ENCODE assay signal across 8 mouse cellular contexts in genomic region chr11:120233441-120234135, GRCm38 (mm10). TPM values are rescaled to one million over a fixed set of nuclear protein-coding genes. Genes with fewer than 3 reads are reported as not detected.
A peak's percentile ranks its signal among the peaks of the same experiment; 100 is the strongest.
DNase-seq lines count a peak whose midpoint lies in the region; ATAC-seq and TF ChIP-seq lines count a peak whose summit lies in the region.

No protein-coding gene starts in this region.

- H3K4me3 ChIP-seq in bone marrow, adult 2 months (replicated peaks; ENCODE audit: control insufficient read depth, low read depth, low read length): peak overlapping the region; percentile 46
- H3K4me3 ChIP-seq in forebrain, embryonic 10.5 days: peak overlapping the region; percentile 96
- H3K4me3 ChIP-seq in intestine, embryonic 14.5 days (ENCODE audit: low read depth, low read length): peak overlapping the region; percentile 58
- peak overlapping the region; percentile 69 for H3K4me3 ChIP-seq in lung, embryonic 16.5 days (ENCODE audit: low read length)

- TF ChIP-seq CTCF in bone marrow, adult 2 months (IDR thresholded peaks at IDR 0.05; ENCODE audit: control insufficient read depth, insufficient read depth, low read length): no peak

- peak overlapping the region; percentile 97 for H3K9ac ChIP-seq in intestine, embryonic 14.5 days (ENCODE audit: low read length)
- peak overlapping the region; percentile 98 for H3K9ac ChIP-seq in lung, embryonic 16.5 days (ENCODE audit: low read length)

- H3K9me3 ChIP-seq in forebrain, embryonic 10.5 days: no peaks in the 10 kb centered on the region
- H3K9me3 ChIP-seq in intestine, embryonic 14.5 days (ENCODE audit: control insufficient read depth, low read length): no peaks in the 10 kb centered on the region
- H3K9me3 ChIP-seq in lung, embryonic 16.5 days (ENCODE audit: control insufficient read depth, low read length): no peaks in the 10 kb centered on the region

- H3K27me3 ChIP-seq in forebrain, embryonic 10.5 days (ENCODE audit: poor library complexity, severe bottlenecking): peaks cover 4% of the 10 kb centered on the region; the same call in 1 of the 2 replicates
- no peaks in the 10 kb centered on the region for H3K27me3 ChIP-seq in intestine, embryonic 14.5 days (replicated peaks; ENCODE audit: control insufficient read depth, insufficient read depth, low read length)
- H3K27me3 ChIP-seq in lung, embryonic 16.5 days (ENCODE audit: control insufficient read depth, insufficient read depth, low read depth, low read length): no peaks in the 10 kb centered on the region

- peak overlapping the region; percentile 99 for H3K4me2 ChIP-seq in intestine, embryonic 14.5 days (ENCODE audit: low read length)
- peak overlapping the region; percentile 97 for H3K4me2 ChIP-seq in lung, embryonic 16.5 days (ENCODE audit: low read depth, low read length)

- H3K36me3 ChIP-seq in forebrain, embryonic 10.5 days (replicated peaks): peaks cover 13% of the 10 kb centered on the region
- H3K36me3 ChIP-seq in intestine, embryonic 14.5 days (ENCODE audit: control insufficient read depth, insufficient read depth, low read length): no peaks in the 10 kb centered on the region
- H3K36me3 ChIP-seq in lung, embryonic 16.5 days (ENCODE audit: control insufficient read depth, insufficient read depth, low read length): no peaks in the 10 kb centered on the region

- ATAC-seq in intestine, embryonic 14.5 days (replicated peaks; ENCODE audit: low FRiP score, low TSS enrichment, low read depth): no peak
- no peak for ATAC-seq in lung, embryonic 16.5 days (ENCODE audit: low read depth)

- peak; percentile 57 to 75 for DNase-seq in layer of hippocampus, postnatal 14 days (ENCODE audit: low spot score in 2 of 2)
- no peak for DNase-seq in layer of hippocampus, adult 11-12 months (ENCODE audit: low spot score)
- peak; percentile 74 for DNase-seq in forebrain, embryonic 10.5 days (ENCODE audit: extremely low spot score, low spot score)
- DNase-seq in intestine, embryonic 14.5 days (ENCODE audit: low spot score): peak; percentile 86
- DNase-seq in right cerebral cortex, postnatal 4 days: peak; percentile 62
- DNase-seq in ovary, postnatal 10 days (ENCODE audit: low spot score): no peak

- under 1% methylated on average over 51 of the region's 51 CpGs for WGBS in bone marrow, adult 2 months
- under 1% methylated on average over 51 of the region's 51 CpGs for WGBS in forebrain, embryonic 10.5 days
- under 1% methylated on average over 51 of the region's 51 CpGs for WGBS in intestine, embryonic 14.5 days
- under 1% methylated on average over 51 of the region's 51 CpGs for WGBS in lung, embryonic 16.5 days

- TF ChIP-seq POLR2A in bone marrow, adult 2 months (IDR thresholded peaks at IDR 0.05; ENCODE audit: borderline replicate concordance, control insufficient read depth, low read depth, low read length): no peak

- peak overlapping the region; percentile 13 for H3K27ac ChIP-seq in bone marrow, adult 2 months (ENCODE audit: control insufficient read depth, insufficient read depth, low read depth, low read length, poor library complexity)
- H3K27ac ChIP-seq in forebrain, embryonic 10.5 days: peak overlapping the region; percentile 100
- peak overlapping the region; percentile 90 for H3K27ac ChIP-seq in intestine, embryonic 14.5 days (ENCODE audit: low read depth)
- peak overlapping the region; percentile 85 for H3K27ac ChIP-seq in lung, embryonic 16.5 days (ENCODE audit: low read length)

- no peaks in the 10 kb centered on the region; the same call in 1 of the 2 replicates for H3K4me1 ChIP-seq in bone marrow, adult 2 months (ENCODE audit: control insufficient read depth, insufficient read depth, low read length)
- H3K4me1 ChIP-seq in forebrain, embryonic 10.5 days: peaks cover 65% of the 10 kb centered on the region
- peaks cover 29% of the 10 kb centered on the region for H3K4me1 ChIP-seq in intestine, embryonic 14.5 days (replicated peaks; ENCODE audit: control insufficient read depth, insufficient read depth, low read length)
- H3K4me1 ChIP-seq in lung, embryonic 16.5 days (replicated peaks; ENCODE audit: control insufficient read depth, insufficient read depth, low read length): peaks cover 22% of the 10 kb centered on the region

RNA-seq across cellular contexts. Expression of gene Bahcc1, which starts 0.8 kb away (rescaled TPM):
- total RNA-seq in layer of hippocampus, postnatal 14 days (2021): 10 to 100 TPM; 20.3 to 20.7 TPM
- polyA plus RNA-seq in bone marrow, adult 2 months (2011; ENCODE audit: insufficient read depth, insufficient read length, low replicate concordance, missing spikeins): 2.2 and 5.8 TPM in 2 replicates
- polyA plus RNA-seq in forebrain, embryonic 10.5 days (2016; fragmentation: Nextera tagmentation; extraction: Ambion mirVana): 13.7 and 16.1 TPM in 2 replicates
- polyA plus RNA-seq in intestine, embryonic 14.5 days (2014; fragmentation: Nextera tagmentation; extraction: Ambion mirVana): 12.1 and 12.7 TPM in 2 replicates
- polyA plus RNA-seq in lung, embryonic 16.5 days (2015; fragmentation: Nextera tagmentation; extraction: Ambion mirVana): 7.0 and 7.5 TPM in 2 replicates

Comparison
In these comparisons a context has a peak if more than half of its experiments do, and no peak if none do; other contexts are left out.
1. DNase-seq: peak in layer of hippocampus, postnatal 14 days (2 of 2), forebrain, embryonic 10.5 days (single experiment), intestine, embryonic 14.5 days (single experiment) and right cerebral cortex, postnatal 4 days (single experiment); none in layer of hippocampus, adult 11-12 months (single experiment) and ovary, postnatal 10 days (single experiment).
2. H3K27ac ChIP-seq: peak in every context shown above with its lines; median percentile 100 in forebrain, embryonic 10.5 days; 90 in intestine, embryonic 14.5 days; 85 in lung, embryonic 16.5 days; 13 in bone marrow, adult 2 months.
3. H3K4me3 ChIP-seq: peak in every context shown above with its lines; median percentile 96 in forebrain, embryonic 10.5 days; 69 in lung, embryonic 16.5 days; 58 in intestine, embryonic 14.5 days; 46 in bone marrow, adult 2 months.